Mouse (Mus musculus): Measurements from ENCODE around the gene Tab1. TPM values are rescaled to one million over a fixed set of nuclear protein-coding genes. Genes with fewer than 3 reads are reported as not detected.

Tab1 gene
- polyA plus RNA-seq, 1 experiment from 2014 or later, result 42.8 TPM

DNA sequence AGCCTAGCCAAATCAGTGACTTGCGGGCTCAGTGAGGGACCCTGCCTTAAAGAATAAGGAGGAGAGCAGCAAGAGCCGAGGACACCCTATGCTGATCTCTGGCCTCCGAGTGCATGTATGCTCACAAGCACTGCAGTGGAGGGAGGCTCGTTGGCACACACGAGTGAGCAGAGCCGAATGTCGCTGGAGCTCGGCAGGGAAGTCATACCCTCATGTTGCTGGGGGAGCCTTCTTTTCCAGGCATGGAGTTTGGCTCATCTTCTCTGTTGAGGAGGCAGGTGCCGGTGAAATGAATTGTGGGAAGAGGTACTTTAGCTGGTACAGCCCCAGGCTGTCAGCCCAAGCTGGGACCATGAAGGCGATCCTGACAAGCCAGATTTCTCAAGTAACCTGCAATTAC lies 36.5 kb upstream of the Tab1 start:
- Histone ChIP-seq H3K4me1 (peaks cover 50% of the 10 kb centered on the region), H3K9me3 (no peaks in the 10 kb centered on the region), H3K27ac (no peak overlapping the region), H3K4me3 (no peak overlapping the region), H3K27me3 (ENCODE audit: poor library complexity, severe bottlenecking) (peaks cover 74% of the 10 kb centered on the region), H3K36me3 (replicated peaks) (no peaks in the 10 kb centered on the region)
- WGBS, result 73% methylated on average over 10 of the region's 10 CpGs
- no peak for DNase-seq (ENCODE audit: extremely low spot score, low spot score)

DNA sequence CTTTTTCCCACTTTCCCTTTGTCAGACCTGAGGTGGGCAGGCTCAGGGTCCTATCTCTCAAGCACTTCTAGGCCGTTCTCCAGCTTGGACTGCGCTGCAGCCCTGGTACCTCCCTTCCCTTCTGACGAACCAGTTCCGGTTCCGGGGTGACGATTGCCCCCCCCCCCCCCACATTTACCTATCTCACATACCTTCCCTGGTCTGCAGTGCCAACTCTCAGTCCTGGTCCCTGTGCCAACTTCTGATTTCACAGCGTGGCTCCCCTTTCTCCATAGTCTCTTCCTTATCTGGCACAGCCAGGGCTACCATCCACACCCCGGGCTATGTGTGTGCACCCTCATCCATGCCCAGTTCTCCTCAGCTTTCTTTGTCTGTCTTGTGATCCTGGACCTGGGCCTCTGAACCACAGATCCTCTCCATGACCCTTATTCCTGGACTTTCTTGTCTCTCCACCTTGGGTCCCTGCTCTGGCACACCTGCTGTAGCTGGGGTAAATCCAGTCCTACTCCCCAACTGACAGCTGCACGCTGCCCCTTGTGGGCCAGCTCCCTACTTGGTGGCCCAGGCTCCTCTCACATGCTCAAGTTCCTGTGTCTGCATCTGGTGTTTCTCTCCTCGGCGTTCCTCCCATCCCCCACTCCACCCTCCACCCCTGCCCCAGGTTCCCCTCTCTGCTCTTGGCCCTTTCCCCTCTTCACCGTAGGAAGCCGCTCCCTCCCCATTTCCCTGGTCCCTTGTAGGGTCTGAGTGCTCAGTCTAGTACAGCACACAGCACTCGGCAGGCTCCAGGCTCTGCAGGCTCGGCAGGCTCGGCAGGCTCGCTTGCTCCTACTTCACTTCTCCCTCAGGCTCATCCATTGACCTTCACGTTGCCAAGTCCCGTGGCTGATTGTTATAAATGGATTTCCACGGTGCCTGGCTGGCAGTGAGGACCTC lies 35.7 kb upstream of the Tab1 start:
- peak; percentile 51 for DNase-seq (ENCODE audit: extremely low spot score, low spot score)
- 25% methylated on average over 20 of the region's 20 CpGs for WGBS
- H3K9me3 ChIP-seq, result no peaks in the 10 kb centered on the region
- peaks cover 43% of the 10 kb centered on the region for H3K4me1 ChIP-seq
- peaks cover 65% of the 10 kb centered on the region for H3K27me3 ChIP-seq (ENCODE audit: poor library complexity, severe bottlenecking)
- no peaks in the 10 kb centered on the region for H3K36me3 ChIP-seq (replicated peaks)
- H3K27ac ChIP-seq, result peak overlapping the region; percentile 69
- peak overlapping the region; percentile 28; the same call in 1 of the 2 replicates for H3K4me3 ChIP-seq

DNA sequence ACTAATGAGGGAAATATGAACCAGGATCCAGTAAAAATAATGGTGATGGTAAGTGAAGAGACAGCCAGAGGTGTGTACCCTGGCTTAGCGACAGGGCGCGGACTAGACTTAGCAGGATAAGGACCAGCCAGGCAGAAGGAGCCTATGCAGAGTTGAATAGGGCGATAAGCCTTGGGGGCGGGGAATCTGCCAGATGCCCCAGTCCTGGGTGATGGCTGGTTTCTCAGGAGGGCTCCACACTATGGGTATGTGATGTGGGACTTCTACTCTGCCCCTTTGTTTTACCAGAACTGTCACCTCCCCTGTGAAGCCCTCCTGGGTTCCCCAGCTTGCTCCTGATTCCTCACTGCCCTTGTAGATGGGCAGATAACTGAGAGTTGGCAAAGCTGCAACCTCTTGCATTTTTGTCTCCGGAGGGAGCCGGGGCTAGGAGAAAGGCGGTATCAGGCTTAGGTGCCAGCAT lies 34.9 kb upstream of the Tab1 start:
- WGBS, result 23% methylated on average over 8 of the region's 8 CpGs
- Histone ChIP-seq H3K27me3 (ENCODE audit: poor library complexity, severe bottlenecking) (peaks cover 57% of the 10 kb centered on the region), H3K4me3 (no peak overlapping the region; the same call in 1 of the 2 replicates), H3K36me3 (replicated peaks) (no peaks in the 10 kb centered on the region), H3K27ac (peak overlapping the region; percentile 21; the same call in 1 of the 2 replicates), H3K9me3 (no peaks in the 10 kb centered on the region), H3K4me1 (peaks cover 36% of the 10 kb centered on the region)
- DNase-seq (ENCODE audit: extremely low spot score, low spot score), result no peak

DNA sequence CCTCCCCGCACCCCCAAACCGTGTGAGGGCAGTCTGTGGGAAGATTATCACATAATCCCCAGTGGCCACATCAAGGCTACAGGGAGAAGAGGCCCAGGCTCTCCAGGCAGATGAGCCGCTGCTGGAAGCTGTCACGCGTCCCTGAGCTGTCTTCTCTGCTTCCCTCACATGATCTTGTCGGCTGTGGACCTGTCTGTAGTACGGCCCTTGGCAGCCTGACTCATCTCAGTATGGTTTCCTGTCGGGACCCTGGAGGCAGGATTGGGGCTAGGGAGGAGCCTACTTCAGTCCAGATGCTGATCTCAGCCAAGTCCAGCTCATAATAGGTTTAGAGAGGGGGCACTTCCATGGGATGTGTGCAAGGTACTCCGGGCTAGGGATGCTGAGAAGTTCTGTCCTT lies 34.1 kb upstream of the Tab1 start:
- no peak overlapping the region for H3K4me3 ChIP-seq
- WGBS, result 56% methylated on average over 9 of the region's 9 CpGs
- peaks cover 38% of the 10 kb centered on the region for H3K4me1 ChIP-seq
- no peak overlapping the region for H3K27ac ChIP-seq
- H3K27me3 ChIP-seq (ENCODE audit: poor library complexity, severe bottlenecking), result peaks cover 50% of the 10 kb centered on the region
- no peak for DNase-seq (ENCODE audit: extremely low spot score, low spot score)
- no peaks in the 10 kb centered on the region for H3K9me3 ChIP-seq
- no peaks in the 10 kb centered on the region for H3K36me3 ChIP-seq (replicated peaks)

DNA sequence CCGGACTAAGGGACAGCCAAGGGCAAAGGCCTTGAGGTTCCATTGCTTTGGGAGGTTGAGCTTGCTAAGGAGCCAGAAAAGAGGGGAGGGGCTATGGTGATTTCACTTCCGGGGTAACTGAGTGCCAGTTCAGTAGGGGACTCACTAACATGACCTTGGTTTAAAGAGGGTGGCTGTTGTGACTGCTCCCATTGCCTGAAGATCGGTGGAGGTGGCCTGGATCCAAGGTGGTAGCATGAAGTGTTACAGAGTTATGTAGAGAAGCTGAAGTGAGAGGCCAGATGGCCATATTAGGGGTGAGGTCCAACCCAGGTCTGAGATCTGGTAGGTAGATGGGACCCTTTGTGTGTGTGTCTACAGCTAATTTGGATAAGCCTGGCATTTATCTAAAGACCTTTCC lies 33.5 kb upstream of the Tab1 start:
- no peak for DNase-seq (ENCODE audit: extremely low spot score, low spot score)
- H3K27me3 ChIP-seq (ENCODE audit: poor library complexity, severe bottlenecking), result peaks cover 44% of the 10 kb centered on the region
- WGBS, result 86% methylated on average over 3 of the region's 3 CpGs

DNA sequence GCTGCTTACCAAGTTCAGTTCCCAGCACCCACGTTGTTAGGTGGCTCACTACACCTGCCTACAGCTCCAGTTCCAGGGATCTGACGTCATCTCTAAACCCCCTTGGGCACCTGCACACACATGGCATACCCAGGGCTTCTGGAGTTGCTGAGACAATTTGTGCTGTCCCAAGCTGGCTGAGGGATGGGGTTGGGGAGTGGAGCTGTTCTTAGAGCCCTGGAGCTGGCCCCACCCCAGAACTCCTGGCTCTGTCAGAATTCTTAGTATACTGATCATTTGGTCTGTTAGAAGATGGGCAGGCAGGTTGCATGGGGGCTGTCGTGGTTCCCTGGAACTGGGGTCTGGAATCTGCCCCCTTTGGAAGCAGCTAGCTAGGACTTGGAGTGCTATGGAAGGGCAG lies 32.7 kb upstream of the Tab1 start:
- Histone ChIP-seq H3K4me3 (no peak overlapping the region), H3K27me3 (ENCODE audit: poor library complexity, severe bottlenecking) (peaks cover 44% of the 10 kb centered on the region), H3K36me3 (replicated peaks) (no peaks in the 10 kb centered on the region), H3K4me1 (peaks cover 43% of the 10 kb centered on the region), H3K9me3 (no peaks in the 10 kb centered on the region), H3K27ac (no peak overlapping the region)
- DNase-seq (ENCODE audit: extremely low spot score, low spot score), result no peak
- 80% methylated on average over 3 of the region's 3 CpGs for WGBS

More for the DNA sequence above, 33.5 kb upstream of the Tab1 start:
- Histone ChIP-seq H3K36me3 (replicated peaks) (no peaks in the 10 kb centered on the region), H3K4me1 (peaks cover 38% of the 10 kb centered on the region), H3K4me3 (no peak overlapping the region), H3K9me3 (no peaks in the 10 kb centered on the region), H3K27ac (no peak overlapping the region)

DNA sequence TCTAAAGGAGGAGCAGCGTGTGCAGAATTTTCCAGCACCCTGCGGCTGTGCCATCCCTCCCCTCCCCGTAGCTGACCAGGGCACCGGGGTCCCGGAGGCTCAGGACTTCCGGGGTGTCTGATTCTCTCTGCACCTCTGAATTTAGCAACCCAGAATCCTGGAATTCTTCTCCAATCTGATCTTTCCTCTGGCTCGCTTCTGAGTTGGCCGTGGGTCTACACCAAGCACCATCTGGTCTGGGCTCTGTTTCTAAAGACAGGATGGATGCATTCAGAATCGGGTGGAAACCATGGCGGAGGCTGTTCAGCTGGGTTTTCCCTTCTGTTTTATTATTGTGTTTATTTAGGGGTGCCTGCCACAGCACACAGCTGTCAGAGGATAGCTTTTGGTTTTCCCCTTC lies 32.1 kb upstream of the Tab1 start:
- peaks cover 50% of the 10 kb centered on the region for H3K4me1 ChIP-seq
- DNase-seq (ENCODE audit: extremely low spot score, low spot score), result no peak
- H3K27me3 ChIP-seq (ENCODE audit: poor library complexity, severe bottlenecking), result peaks cover 38% of the 10 kb centered on the region
- no peaks in the 10 kb centered on the region for H3K36me3 ChIP-seq (replicated peaks)
- no peaks in the 10 kb centered on the region for H3K9me3 ChIP-seq
- 91% methylated on average over 10 of the region's 10 CpGs for WGBS
- H3K27ac ChIP-seq, result no peak overlapping the region
- no peak overlapping the region for H3K4me3 ChIP-seq

DNA sequence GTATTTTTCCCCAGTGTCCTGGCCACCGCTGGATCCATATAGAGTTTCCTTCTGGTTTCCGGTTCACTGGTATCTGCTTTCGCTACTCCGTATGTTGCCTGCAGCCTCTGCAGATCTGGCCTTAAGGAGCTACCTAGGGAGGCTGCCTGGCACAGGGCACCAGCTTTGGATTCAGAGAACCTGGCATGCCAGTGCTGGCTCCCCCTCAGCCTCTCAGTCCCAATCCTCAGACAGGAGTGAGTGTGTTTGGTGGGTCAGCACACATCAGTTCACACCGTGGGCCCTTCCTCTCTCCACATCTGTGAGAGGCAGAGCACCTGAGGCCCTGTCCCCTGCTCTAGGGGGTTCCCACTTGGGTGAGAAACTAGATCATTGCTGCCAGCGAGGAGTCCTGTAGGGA lies 31.4 kb upstream of the Tab1 start:
- H3K9me3 ChIP-seq, result no peaks in the 10 kb centered on the region
- 85% methylated on average over 6 of the region's 6 CpGs for WGBS
- H3K4me3 ChIP-seq, result no peak overlapping the region
- no peaks in the 10 kb centered on the region for H3K36me3 ChIP-seq (replicated peaks)
- H3K27me3 ChIP-seq (ENCODE audit: poor library complexity, severe bottlenecking), result peaks cover 32% of the 10 kb centered on the region
- peaks cover 49% of the 10 kb centered on the region for H3K4me1 ChIP-seq
- no peak for DNase-seq (ENCODE audit: extremely low spot score, low spot score)
- H3K27ac ChIP-seq, result no peak overlapping the region

DNA sequence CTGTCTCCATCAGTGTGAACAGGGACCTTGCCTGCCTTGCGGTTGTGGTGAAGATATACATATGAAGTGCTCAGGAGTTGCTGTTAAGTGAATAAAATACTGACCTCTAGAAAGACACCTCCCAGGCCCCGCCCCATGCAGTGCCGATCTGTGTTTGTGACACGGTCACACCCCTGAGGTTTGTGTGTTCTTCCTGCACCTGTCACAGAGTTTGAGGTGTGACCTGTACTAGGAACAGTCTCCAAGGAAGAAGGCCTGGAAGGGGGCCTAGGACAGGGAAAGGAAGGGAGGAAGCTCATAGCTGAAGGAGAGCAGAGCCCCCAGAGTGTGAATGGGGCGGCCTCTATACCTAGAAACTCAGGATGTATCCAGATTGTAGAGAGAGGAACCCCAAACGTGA lies 30.4 kb upstream of the Tab1 start:
- 91% methylated on average over 6 of the region's 6 CpGs for WGBS
- peaks cover 39% of the 10 kb centered on the region for H3K4me1 ChIP-seq
- DNase-seq (ENCODE audit: extremely low spot score, low spot score), result no peak
- H3K4me3 ChIP-seq, result no peak overlapping the region
- no peaks in the 10 kb centered on the region for H3K9me3 ChIP-seq
- no peaks in the 10 kb centered on the region for H3K36me3 ChIP-seq (replicated peaks)
- no peak overlapping the region for H3K27ac ChIP-seq
- H3K27me3 ChIP-seq (ENCODE audit: poor library complexity, severe bottlenecking), result peaks cover 22% of the 10 kb centered on the region

DNA sequence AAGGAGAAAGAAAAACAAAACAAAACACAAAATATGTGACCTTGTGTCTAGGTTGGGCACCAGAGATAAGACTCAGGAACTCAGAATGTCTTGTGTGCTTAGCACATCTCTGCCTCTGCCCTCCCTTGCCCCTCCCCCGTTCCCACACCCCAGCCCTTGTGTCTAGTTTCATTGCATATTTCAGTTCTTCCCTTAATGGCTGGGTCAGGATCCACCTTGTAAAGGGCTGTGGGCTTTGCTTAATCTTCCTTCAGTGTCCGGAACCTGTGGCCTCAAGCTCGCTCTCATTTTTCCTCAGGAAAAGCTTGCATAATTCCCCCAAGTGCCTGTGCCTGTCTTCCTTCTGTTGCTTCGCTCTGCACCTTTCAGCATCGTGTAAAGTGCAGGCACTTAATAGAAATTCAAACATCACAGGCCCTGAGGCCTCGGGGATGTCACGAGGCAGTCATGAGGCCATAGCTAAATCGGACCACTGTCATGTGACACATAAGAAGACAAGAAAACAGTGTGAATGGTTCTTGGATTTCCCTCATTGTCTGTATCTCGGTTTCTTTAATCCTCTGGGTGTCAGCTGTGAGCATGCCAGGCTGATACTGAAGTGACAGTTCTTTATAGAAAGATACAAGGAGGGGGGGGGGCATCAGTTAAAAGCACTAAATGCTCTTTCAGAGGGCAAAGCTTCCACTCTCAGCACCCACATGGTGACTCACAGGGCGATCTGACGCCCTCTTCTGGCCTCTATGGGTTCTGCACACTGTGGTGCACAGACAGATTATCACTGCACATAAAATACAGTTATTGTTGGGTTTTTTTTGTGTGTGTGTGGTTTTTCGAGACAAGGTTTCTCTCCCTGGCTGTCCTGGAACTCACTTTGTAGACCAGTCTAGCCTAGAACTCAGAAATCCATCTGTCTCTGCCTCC lies 27.2 kb upstream of the Tab1 start:
- H3K36me3 ChIP-seq (replicated peaks), result no peaks in the 10 kb centered on the region
- H3K9me3 ChIP-seq, result no peaks in the 10 kb centered on the region
- 0 out of 2 replicates have a peak overlapping the region, but pooled peaks have one; percentile 5 for H3K27ac ChIP-seq
- no peaks in the 10 kb centered on the region for H3K27me3 ChIP-seq (ENCODE audit: poor library complexity, severe bottlenecking)
- no peak for DNase-seq (ENCODE audit: extremely low spot score, low spot score)
- peaks cover 21% of the 10 kb centered on the region for H3K4me1 ChIP-seq
- no peak overlapping the region for H3K4me3 ChIP-seq
- 75% methylated on average over 12 of the region's 12 CpGs for WGBS

DNA sequence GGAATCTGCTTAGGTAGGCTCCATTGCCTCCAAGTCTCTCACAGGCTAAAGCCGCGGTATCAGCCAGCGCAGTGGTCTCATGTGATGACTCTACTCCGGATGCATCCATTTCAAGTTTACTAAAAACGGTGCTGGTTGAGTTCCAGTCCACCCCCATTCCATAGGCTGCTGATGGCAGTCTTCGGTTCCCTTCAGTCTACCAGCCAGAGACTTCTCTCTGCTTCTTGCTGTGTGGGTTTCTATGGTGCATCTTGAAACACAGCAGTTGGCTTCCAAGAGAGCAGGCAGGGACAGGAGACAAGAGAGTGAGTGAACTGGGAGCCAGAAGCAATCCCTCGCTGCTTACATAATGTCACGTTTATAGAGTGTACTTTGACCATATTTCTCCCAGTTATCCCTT lies 25.8 kb upstream of the Tab1 start:
- DNase-seq (ENCODE audit: extremely low spot score, low spot score), result no peak
- H3K36me3 ChIP-seq (replicated peaks), result no peaks in the 10 kb centered on the region
- no peak overlapping the region for H3K4me3 ChIP-seq
- H3K4me1 ChIP-seq, result peaks cover 16% of the 10 kb centered on the region
- no peaks in the 10 kb centered on the region for H3K9me3 ChIP-seq
- no peaks in the 10 kb centered on the region for H3K27me3 ChIP-seq (ENCODE audit: poor library complexity, severe bottlenecking)
- H3K27ac ChIP-seq, result no peak overlapping the region
- 97% methylated on average over 8 of the region's 8 CpGs for WGBS

DNA sequence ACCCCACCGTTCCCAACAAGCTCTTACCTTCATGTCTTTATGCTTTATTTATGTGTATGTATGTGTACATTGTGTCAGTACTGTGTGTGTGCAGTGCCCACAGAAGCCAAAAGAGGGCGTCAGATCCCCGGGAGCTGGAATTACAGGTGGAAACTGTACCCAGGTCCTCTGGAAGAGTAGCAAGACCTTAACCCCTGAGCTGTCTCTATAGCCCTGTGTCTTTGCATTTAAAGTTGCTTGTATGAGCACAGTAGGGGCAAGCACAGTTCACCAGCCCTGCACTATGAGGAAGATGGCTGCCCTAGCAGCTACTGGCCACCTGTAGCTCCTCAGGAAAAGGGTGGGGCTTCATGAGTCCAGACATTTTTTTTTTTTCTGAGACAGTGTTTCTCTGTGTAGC lies 25.4 kb upstream of the Tab1 start:
- H3K4me3 ChIP-seq, result no peak overlapping the region
- WGBS, result 92% methylated on average over 3 of the region's 3 CpGs
- DNase-seq (ENCODE audit: extremely low spot score, low spot score), result no peak
- no peaks in the 10 kb centered on the region for H3K27me3 ChIP-seq (ENCODE audit: poor library complexity, severe bottlenecking)
- no peak overlapping the region for H3K27ac ChIP-seq
- peaks cover 16% of the 10 kb centered on the region for H3K4me1 ChIP-seq
- no peaks in the 10 kb centered on the region for H3K36me3 ChIP-seq (replicated peaks)
- no peaks in the 10 kb centered on the region for H3K9me3 ChIP-seq

Measured in forebrain, embryonic 10.5 days (tissue).